In the genomic region with DNA sequence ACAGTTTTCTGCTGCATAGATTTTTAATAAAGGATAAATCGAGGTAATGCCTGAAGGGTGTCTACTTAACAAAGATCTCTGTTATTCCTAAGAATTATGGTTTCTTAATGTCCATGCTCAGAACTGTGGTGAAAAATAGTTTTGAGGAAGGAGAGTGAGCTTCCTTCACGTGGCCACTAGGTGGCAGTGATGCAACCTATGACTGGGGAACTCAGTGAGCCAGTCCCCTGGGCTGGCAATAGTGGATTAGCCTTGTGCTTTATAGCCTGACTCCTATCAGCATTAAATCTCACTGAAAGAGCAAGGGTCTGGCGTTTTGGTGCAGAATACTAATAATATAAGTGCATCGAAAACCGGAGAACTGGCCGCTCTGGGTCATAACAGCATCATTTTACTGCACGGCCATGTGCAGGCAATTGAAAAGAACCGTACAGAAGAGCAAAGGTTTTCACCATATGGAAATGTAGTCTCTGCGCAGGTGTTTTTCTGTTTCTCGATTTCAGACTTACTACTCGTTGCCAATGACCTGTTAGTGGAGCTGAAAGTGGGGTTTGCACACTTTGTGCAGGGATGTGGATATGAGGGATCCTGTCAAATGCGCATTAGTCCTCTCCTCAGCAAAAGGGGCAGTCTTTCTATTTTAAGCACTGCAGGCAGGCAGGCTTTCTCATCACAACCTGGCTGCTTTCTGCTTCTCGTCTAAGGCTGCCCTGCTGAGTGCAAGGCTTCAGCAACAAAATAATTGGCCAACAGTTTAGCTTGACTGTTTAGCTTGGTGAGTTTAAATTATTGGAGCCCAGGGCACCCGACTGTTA, we compare ENCODE assay signal across 8 mouse cellular contexts. TPM values are rescaled to one million over a fixed set of nuclear protein-coding genes. Genes with fewer than 3 reads are reported as not detected.
DNase-seq lines count a peak whose midpoint lies in the region; TF ChIP-seq lines count a peak whose summit lies in the region.

No protein-coding gene starts in this region.

- H3K4me1 ChIP-seq in CH12.LX (ENCODE audit: control insufficient read depth in 1 of 2, insufficient read depth in 2 of 2) = no peaks in the 10 kb centered on the region

- peak; percentile 26 for TF ChIP-seq RAD21 in CH12.LX (IDR thresholded peaks at IDR 0.05; ENCODE audit: low read depth, low read length)

- dilution Hi-C loops in CH12.LX (cut with MboI; ENCODE audit: extremely low pct_ligation_motif_present, extremely low pct_unique_long_range_greater_than_20kb, low sequenced_read_pairs) = no loop called here

- H3K79me2 ChIP-seq in CH12.LX (replicated peaks; ENCODE audit: control insufficient read depth, extremely low read depth, insufficient read depth, poor library complexity, severe bottlenecking) = no peaks in the 10 kb centered on the region

- no peak for TF ChIP-seq EP300 in CH12.LX (IDR thresholded peaks at IDR 0.05; ENCODE audit: low read length)

- no peak for DNase-seq in gastrocnemius, adult 2 months
- no peak for DNase-seq in gastrocnemius, postnatal 14 days
- DNase-seq in CH12.LX (ENCODE audit: extremely low read depth) = no peak
- DNase-seq in c-Kit-positive CD71-negative TER-119-negative erythroid progenitor cells, embryonic 14.5 days (ENCODE audit: low read depth) = peak; percentile 14
- peak; percentile 15 to 36 for DNase-seq in heart, postnatal 10 days
- DNase-seq in left cerebral cortex, postnatal 4 days = peak; percentile 35
- peak; percentile 10 to 24 for DNase-seq in right cerebral cortex, adult 2 months (ENCODE audit: low spot score in 2 of 2)
- DNase-seq in thymus, postnatal 36 days = no peak

- in situ Hi-C loops in CH12.LX (cut with MboI; ENCODE audit: low pct_ligation_motif_present, low pct_unique_long_range_greater_than_20kb, low sequenced_read_pairs) = no loop called here

- intact Hi-C loops in gastrocnemius, adult 2 months (cut with DNase I) = no loop called here
- intact Hi-C loops in gastrocnemius, postnatal 14 days (cut with DNase I; ENCODE audit: low total_unique reads) = no loop called here
- intact Hi-C loops in heart, postnatal 10 days (cut with DNase I) = loop anchor here (5.0 kb wide), 1 partner anchor 794 kb away; no protein-coding TSS in a partner anchor
- intact Hi-C loops in left cerebral cortex, postnatal 4 days (cut with DNase I) = loop anchor here (10.0 kb wide), 1 partner anchor 782 kb away; no protein-coding TSS in a partner anchor

- H3K4me3 ChIP-seq in gastrocnemius, adult 2 months = no peak overlapping the region
- H3K4me3 ChIP-seq in CH12.LX (replicated peaks in 1 of 3; ENCODE audit: low read depth in 2 of 3, low read length in 2 of 3, poor library complexity in 1 of 3) = no peak overlapping the region

- peak; percentile 52 for TF ChIP-seq CTCF in gastrocnemius, adult 2 months (IDR thresholded peaks at IDR 0.05)
- peak in 1 of 2 experiments; percentile 52; a peak in 2 of 4 replicates for TF ChIP-seq CTCF in CH12.LX (conservative IDR thresholded peaks at IDR 0.05 in 1 of 2, IDR thresholded peaks at IDR 0.05 in 1 of 2; ENCODE audit: low read depth in 2 of 2, low read length in 2 of 2)

- H3K27me3 ChIP-seq in CH12.LX (replicated peaks) = no peaks in the 10 kb centered on the region

- H3K36me3 ChIP-seq in CH12.LX (replicated peaks in 1 of 2; ENCODE audit: control insufficient read depth in 1 of 2, insufficient read depth in 1 of 2, low read length in 1 of 2) = no peaks in the 10 kb centered on the region

- TF ChIP-seq POLR2A in CH12.LX (IDR thresholded peaks at IDR 0.05; ENCODE audit: low read depth, low read length) = no peak

- H3K9me3 ChIP-seq in CH12.LX (replicated peaks; ENCODE audit: low read length) = peaks cover 37% of the 10 kb centered on the region

- H3K27ac ChIP-seq in gastrocnemius, adult 2 months = no peak overlapping the region
- H3K27ac ChIP-seq in CH12.LX (ENCODE audit: insufficient read depth, low read depth) = no peak overlapping the region

- H3K4me2 ChIP-seq in CH12.LX (ENCODE audit: insufficient read depth, low read depth, poor library complexity, severe bottlenecking) = no peak overlapping the region

- H3K9ac ChIP-seq in CH12.LX (ENCODE audit: insufficient read depth, low read depth) = no peak overlapping the region

TF ChIP-seq in CH12.LX, 34 proteins besides CTCF, POLR2A, EP300 and RAD21:
- peak; percentile 24 for TF ChIP-seq SMC3 (IDR thresholded peaks at IDR 0.05; ENCODE audit: low read depth, low read length)
- no peak for TF ChIP-seq SIN3A (IDR thresholded peaks at IDR 0.05; ENCODE audit: low read length)
- no peak for TF ChIP-seq GABPA (IDR thresholded peaks at IDR 0.05; ENCODE audit: insufficient replicate concordance, low read depth, low read length)
- no peak for TF ChIP-seq ELF1 (IDR thresholded peaks at IDR 0.05; ENCODE audit: low read depth, low read length)

RNA-seq across cellular contexts. Expression of a gene that starts 23.8 kb away (rescaled TPM):
- total RNA-seq in gastrocnemius, adult 2 months (2021) = not detected
- not detected for total RNA-seq in gastrocnemius, postnatal 14 days (2021)
- total RNA-seq in CH12.LX (2012; rRNA removed) (not detected in 2 replicates), CH12.LX (2014; rRNA removed) (not detected in 2 replicates)
- not detected in 2 replicates for polyA plus RNA-seq in CH12.LX (2012; ENCODE audit: insufficient read length, low read depth)
- total RNA-seq in heart, postnatal 10 days (2021) = not detected
- total RNA-seq in left cerebral cortex, postnatal 4 days (2021) = not detected

Comparison
In these comparisons a context has a peak if more than half of its experiments do, and no peak if none do; other contexts are left out.
1. DNase-seq: peak in c-Kit-positive CD71-negative TER-119-negative erythroid progenitor cells, embryonic 14.5 days (single experiment), heart, postnatal 10 days (2 of 2), left cerebral cortex, postnatal 4 days (single experiment) and right cerebral cortex, adult 2 months (2 of 2); none in gastrocnemius, adult 2 months (single experiment), gastrocnemius, postnatal 14 days (single experiment), CH12.LX (single experiment) and thymus, postnatal 36 days (0 of 2).
2. intact Hi-C loops: an anchor here in heart, postnatal 10 days (5.0 kb wide) and left cerebral cortex, postnatal 4 days (10.0 kb wide); none called in gastrocnemius, adult 2 months and gastrocnemius, postnatal 14 days.